Mouse (Mus musculus): Measurements from ENCODE around the gene Hbq1b.

DNA sequence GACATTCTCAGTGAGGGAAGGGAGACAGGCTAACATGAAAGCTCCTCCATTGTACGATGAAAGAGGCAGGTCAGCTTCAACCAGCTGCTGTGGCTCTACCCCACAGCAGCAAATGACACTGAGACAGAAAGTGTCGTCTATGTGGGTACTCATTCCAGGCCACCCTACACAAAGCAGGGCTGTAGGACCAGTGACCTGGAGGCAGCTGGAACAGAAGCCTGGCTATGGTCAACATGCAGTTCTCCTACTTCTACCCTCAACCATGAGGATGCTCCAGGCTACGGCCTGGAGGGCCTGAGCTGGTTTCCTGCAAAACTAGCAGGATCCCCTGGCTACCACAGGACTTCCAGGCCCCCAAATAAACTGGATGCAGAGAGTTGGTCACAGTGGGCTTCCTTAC lies 30.2 kb upstream of the Hbq1b start:
- TF ChIP-seq CTCF (IDR thresholded peaks at IDR 0.05; ENCODE audit: extremely low read depth, insufficient read depth, low read length) = no peak
- TF ChIP-seq POLR2A (IDR thresholded peaks at IDR 0.05; ENCODE audit: extremely low read depth, insufficient read depth, low read length) = no peak
